Mouse (Mus musculus): Measurements from ENCODE around the gene Usb1. TPM values are rescaled to one million over a fixed set of nuclear protein-coding genes. Genes with fewer than 3 reads are reported as not detected.

The Usb1 gene
- polyA plus RNA-seq, 1 experiment from 2014 or later = 39.6 TPM

GRCm38 (mm10) chr8:95331156-95331719 lies 846 bp upstream of the Usb1 start:
- WGBS = 0% methylated on average over 38 of the region's 38 CpGs
- Histone ChIP-seq H3K27ac (ENCODE audit: low read length) (peak overlapping the region; percentile 98), H3K4me1 (replicated peaks; ENCODE audit: control insufficient read depth, insufficient read depth, low read length) (peaks cover 15% of the 10 kb centered on the region), H3K27me3 (ENCODE audit: control insufficient read depth, insufficient read depth, low read depth, low read length) (no peaks in the 10 kb centered on the region), H3K4me3 (ENCODE audit: low read length) (peak overlapping the region; percentile 91), H3K9me3 (ENCODE audit: control insufficient read depth, low read length) (no peaks in the 10 kb centered on the region), H3K4me2 (ENCODE audit: low read depth, low read length) (peak overlapping the region; percentile 55), H3K9ac (ENCODE audit: low read length) (peak overlapping the region; percentile 93), H3K36me3 (ENCODE audit: control insufficient read depth, insufficient read depth, low read length) (peaks cover 38% of the 10 kb centered on the region)
- peak; percentile 54 for ATAC-seq (ENCODE audit: low read depth)

GRCm38 (mm10) chr8:95332437-95333199 lies 534 bp downstream of the Usb1 start:
- Histone ChIP-seq H3K9ac (ENCODE audit: low read length) (peak overlapping the region; percentile 93), H3K4me2 (ENCODE audit: low read depth, low read length) (peak overlapping the region; percentile 55), H3K36me3 (ENCODE audit: control insufficient read depth, insufficient read depth, low read length) (peaks cover 30% of the 10 kb centered on the region), H3K27me3 (ENCODE audit: control insufficient read depth, insufficient read depth, low read depth, low read length) (no peaks in the 10 kb centered on the region), H3K27ac (ENCODE audit: low read length) (peak overlapping the region; percentile 98), H3K4me3 (ENCODE audit: low read length) (peak overlapping the region; percentile 91), H3K4me1 (replicated peaks; ENCODE audit: control insufficient read depth, insufficient read depth, low read length) (peaks cover 15% of the 10 kb centered on the region), H3K9me3 (ENCODE audit: control insufficient read depth, low read length) (no peaks in the 10 kb centered on the region)
- 11% methylated on average over 21 of the region's 21 CpGs for WGBS
- no peak for ATAC-seq (ENCODE audit: low read depth)

- 86% methylated on average over 1 of the region's 1 CpGs for WGBS
- H3K4me1 ChIP-seq (replicated peaks; ENCODE audit: control insufficient read depth, insufficient read depth, low read length) = peaks cover 5% of the 10 kb centered on the region
- no peaks in the 10 kb centered on the region for H3K9me3 ChIP-seq (ENCODE audit: control insufficient read depth, low read length)
- no peak overlapping the region for H3K9ac ChIP-seq (ENCODE audit: low read length)
- no peak overlapping the region for H3K4me2 ChIP-seq (ENCODE audit: low read depth, low read length)
- ATAC-seq (ENCODE audit: low read depth) = no peak
- H3K27ac ChIP-seq (ENCODE audit: low read length) = no peak overlapping the region
- H3K4me3 ChIP-seq (ENCODE audit: low read length) = no peak overlapping the region
- H3K36me3 ChIP-seq (ENCODE audit: control insufficient read depth, insufficient read depth, low read length) = peaks cover 11% of the 10 kb centered on the region
- H3K27me3 ChIP-seq (ENCODE audit: control insufficient read depth, insufficient read depth, low read depth, low read length) = no peaks in the 10 kb centered on the region
Observed at GRCm38 (mm10) chr8:95335706-95336105, 3.6 kb downstream of the Usb1 start.

GRCm38 (mm10) chr8:95336363-95336762 lies 4.3 kb downstream of the Usb1 start:
- no peak for ATAC-seq (ENCODE audit: low read depth)

GRCm38 (mm10) chr8:95341721-95342120 lies 9.6 kb downstream of the Usb1 start:
- Histone ChIP-seq H3K9ac (ENCODE audit: low read length) (no peak overlapping the region), H3K27me3 (ENCODE audit: control insufficient read depth, insufficient read depth, low read depth, low read length) (no peaks in the 10 kb centered on the region), H3K4me3 (ENCODE audit: low read length) (no peak overlapping the region), H3K9me3 (ENCODE audit: control insufficient read depth, low read length) (no peaks in the 10 kb centered on the region), H3K4me2 (ENCODE audit: low read depth, low read length) (no peak overlapping the region), H3K4me1 (replicated peaks; ENCODE audit: control insufficient read depth, insufficient read depth, low read length) (peaks cover under 1% of the 10 kb centered on the region; the same call in 1 of the 2 replicates), H3K36me3 (ENCODE audit: control insufficient read depth, insufficient read depth, low read length) (peaks cover 11% of the 10 kb centered on the region), H3K27ac (ENCODE audit: low read length) (no peak overlapping the region)
- no peak for ATAC-seq (ENCODE audit: low read depth)
- WGBS = 67% methylated on average over 5 of the region's 5 CpGs

More at GRCm38 (mm10) chr8:95336363-95336762, 4.3 kb downstream of the Usb1 start:
- H3K27me3 ChIP-seq (ENCODE audit: control insufficient read depth, insufficient read depth, low read depth, low read length) = no peaks in the 10 kb centered on the region
- H3K4me3 ChIP-seq (ENCODE audit: low read length) = no peak overlapping the region
- peaks cover 5% of the 10 kb centered on the region for H3K4me1 ChIP-seq (replicated peaks; ENCODE audit: control insufficient read depth, insufficient read depth, low read length)
- no peak overlapping the region for H3K9ac ChIP-seq (ENCODE audit: low read length)
- H3K27ac ChIP-seq (ENCODE audit: low read length) = no peak overlapping the region
- H3K9me3 ChIP-seq (ENCODE audit: control insufficient read depth, low read length) = no peaks in the 10 kb centered on the region
- H3K36me3 ChIP-seq (ENCODE audit: control insufficient read depth, insufficient read depth, low read length) = peaks cover 14% of the 10 kb centered on the region
- H3K4me2 ChIP-seq (ENCODE audit: low read depth, low read length) = no peak overlapping the region

- WGBS = 80% methylated on average over 6 of the region's 6 CpGs
- peaks cover 19% of the 10 kb centered on the region for H3K4me1 ChIP-seq (replicated peaks; ENCODE audit: control insufficient read depth, insufficient read depth, low read length)
- ATAC-seq (ENCODE audit: low read depth) = no peak
Observed at GRCm38 (mm10) chr8:95344668-95345067, 12.6 kb downstream of the Usb1 start.

GRCm38 (mm10) chr8:95346643-95347545 lies 14.8 kb downstream of the Usb1 start:
- Histone ChIP-seq H3K9ac (ENCODE audit: low read length) (no peak overlapping the region), H3K27me3 (ENCODE audit: control insufficient read depth, insufficient read depth, low read depth, low read length) (no peaks in the 10 kb centered on the region), H3K9me3 (ENCODE audit: control insufficient read depth, low read length) (no peaks in the 10 kb centered on the region), H3K27ac (ENCODE audit: low read length) (no peak overlapping the region), H3K4me3 (ENCODE audit: low read length) (no peak overlapping the region), H3K4me2 (ENCODE audit: low read depth, low read length) (no peak overlapping the region), H3K4me1 (replicated peaks; ENCODE audit: control insufficient read depth, insufficient read depth, low read length) (peaks cover 25% of the 10 kb centered on the region), H3K36me3 (ENCODE audit: control insufficient read depth, insufficient read depth, low read length) (peaks cover 6% of the 10 kb centered on the region)
- WGBS = 15% methylated on average over 8 of the region's 8 CpGs
- peak; percentile 44; the same call in 1 of the 2 replicates for ATAC-seq (ENCODE audit: low read depth)

More at GRCm38 (mm10) chr8:95344668-95345067, 12.6 kb downstream of the Usb1 start:
- Histone ChIP-seq H3K4me2 (ENCODE audit: low read depth, low read length) (no peak overlapping the region), H3K27ac (ENCODE audit: low read length) (no peak overlapping the region), H3K4me3 (ENCODE audit: low read length) (no peak overlapping the region), H3K27me3 (ENCODE audit: control insufficient read depth, insufficient read depth, low read depth, low read length) (no peaks in the 10 kb centered on the region), H3K9me3 (ENCODE audit: control insufficient read depth, low read length) (no peaks in the 10 kb centered on the region), H3K9ac (ENCODE audit: low read length) (no peak overlapping the region), H3K36me3 (ENCODE audit: control insufficient read depth, insufficient read depth, low read length) (peaks cover 9% of the 10 kb centered on the region)

- no peak for ATAC-seq (ENCODE audit: low read depth)
- H3K9ac ChIP-seq (ENCODE audit: low read length) = peak overlapping the region; percentile 6; the same call in 1 of the 2 replicates
- no peak overlapping the region for H3K4me3 ChIP-seq (ENCODE audit: low read length)
- H3K27me3 ChIP-seq (ENCODE audit: control insufficient read depth, insufficient read depth, low read depth, low read length) = no peaks in the 10 kb centered on the region
- H3K4me2 ChIP-seq (ENCODE audit: low read depth, low read length) = peak overlapping the region; percentile 33; the same call in 1 of the 2 replicates
- WGBS = 90% methylated on average over 2 of the region's 2 CpGs
- H3K9me3 ChIP-seq (ENCODE audit: control insufficient read depth, low read length) = no peaks in the 10 kb centered on the region
- H3K27ac ChIP-seq (ENCODE audit: low read length) = peak overlapping the region; percentile 46
- peaks cover 26% of the 10 kb centered on the region for H3K4me1 ChIP-seq (replicated peaks; ENCODE audit: control insufficient read depth, insufficient read depth, low read length)
- H3K36me3 ChIP-seq (ENCODE audit: control insufficient read depth, insufficient read depth, low read length) = peaks cover 3% of the 10 kb centered on the region
Observed at GRCm38 (mm10) chr8:95348356-95348755, 16.3 kb downstream of the Usb1 start.
